Mouse (Mus musculus) hindbrain, embryonic 13.5 days (tissue): ENCODE data around the gene Chchd3. TPM values are rescaled to one million over a fixed set of nuclear protein-coding genes. Genes with fewer than 3 reads are reported as not detected.

Source experiments
- ATAC-seq: fragments of 200-750 bp; cut with Nextera tagmentation; 2 replicates; pipeline ENCODE4 v1.8.0; 2017; ENCODE audit warnings: moderate TSS enrichment; ENCODE audit not compliant: low FRiP score
- H3K27ac ChIP-seq: fragments of 300-500 bp; sonication (generic); 2 replicates; pipeline ENCODE4 v1.5.1; 2015; ENCODE audit warnings: inconsistent platforms, mild to moderate bottlenecking, moderate library complexity
- H3K27me3 ChIP-seq: fragments of 300-500 bp; sonication (generic); 2 replicates; pipeline ENCODE4 v1.6.1; 2015; ENCODE audit warnings: mild to moderate bottlenecking, inconsistent platforms
- H3K36me3 ChIP-seq: fragments of 300-500 bp; sonication (generic); 2 replicates; pipeline ENCODE4 v1.6.1; 2015; ENCODE audit warnings: mild to moderate bottlenecking, inconsistent platforms
- H3K4me1 ChIP-seq: fragments of 300-500 bp; sonication (generic); replicated peaks from 2 replicates; pipeline ENCODE4 v1.6.1; 2015; ENCODE audit warnings: inconsistent platforms
- H3K4me2 ChIP-seq: fragments of 300-500 bp; sonication (generic); 2 replicates; pipeline ENCODE4 v1.6.1; 2015; ENCODE audit warnings: inconsistent platforms, mild to moderate bottlenecking, moderate library complexity
- H3K4me3 ChIP-seq: fragments of 300-500 bp; sonication (generic); 2 replicates; pipeline ENCODE4 v1.5.1; 2015; ENCODE audit warnings: mild to moderate bottlenecking, inconsistent platforms
- H3K9ac ChIP-seq: fragments of 300-500 bp; sonication (generic); 2 replicates; pipeline ENCODE4 v1.6.1; 2015; ENCODE audit warnings: mild to moderate bottlenecking, inconsistent platforms
- H3K9me3 ChIP-seq: fragments of 300-500 bp; sonication (generic); 2 replicates; pipeline ENCODE4 v1.6.1; 2016; ENCODE audit warnings: inconsistent platforms
- WGBS: fragments of 180-500 bp; shearing (Covaris S2); methylation state at CpG from one replicate; pipeline ENCODE4 v1.1.7; 2015; 5-methylcytosine and 5-hydroxymethylcytosine counted together
- polyA plus RNA-seq: library from polyadenylated mRNA; unstranded; fragments of >200 nt; fragmentation: Nextera tagmentation; extraction: Ambion mirVana; gene quantifications from 2 replicates; pipeline ENCODE4 v1.2.1, GENCODE M21; 2015

Gene Chchd3
- polyA plus RNA-seq, 1 experiment from 2014 or later: 108 TPM

DNA sequence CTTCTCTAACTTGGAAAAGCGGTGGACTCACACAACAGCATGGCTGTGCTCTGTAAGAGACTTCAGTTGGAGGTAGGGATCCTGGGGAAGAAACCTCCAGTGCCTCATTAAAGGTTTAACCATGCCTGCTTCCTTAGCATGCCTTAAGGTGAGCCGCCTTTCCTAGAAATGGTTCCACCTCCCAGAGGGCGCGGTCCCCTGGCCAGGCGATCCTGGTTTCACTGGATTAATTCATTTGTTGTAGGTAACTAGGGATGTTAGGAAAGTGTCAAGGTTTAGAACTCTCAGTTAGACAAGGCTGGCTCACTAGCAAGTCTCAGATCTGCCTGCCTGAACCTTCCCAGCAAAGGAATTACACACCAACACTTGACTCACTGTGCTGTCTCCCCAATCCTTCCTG is 273.9 kb downstream of the Chchd3 start:
- no peak overlapping the region for H3K4me3 ChIP-seq
- WGBS: 100% methylated on average over 5 of the region's 5 CpGs
- 0 out of 2 replicates have a peak, but pooled peaks cover 2% of the 10 kb centered on the region for H3K4me1 ChIP-seq
- no peak overlapping the region for H3K9ac ChIP-seq
- no peaks in the 10 kb centered on the region for H3K27me3 ChIP-seq
- H3K4me2 ChIP-seq: no peak overlapping the region
- H3K36me3 ChIP-seq: peaks cover 3% of the 10 kb centered on the region; the same call in 1 of the 2 replicates
- no peaks in the 10 kb centered on the region for H3K9me3 ChIP-seq
- ATAC-seq: no peak
- H3K27ac ChIP-seq: no peak overlapping the region

DNA sequence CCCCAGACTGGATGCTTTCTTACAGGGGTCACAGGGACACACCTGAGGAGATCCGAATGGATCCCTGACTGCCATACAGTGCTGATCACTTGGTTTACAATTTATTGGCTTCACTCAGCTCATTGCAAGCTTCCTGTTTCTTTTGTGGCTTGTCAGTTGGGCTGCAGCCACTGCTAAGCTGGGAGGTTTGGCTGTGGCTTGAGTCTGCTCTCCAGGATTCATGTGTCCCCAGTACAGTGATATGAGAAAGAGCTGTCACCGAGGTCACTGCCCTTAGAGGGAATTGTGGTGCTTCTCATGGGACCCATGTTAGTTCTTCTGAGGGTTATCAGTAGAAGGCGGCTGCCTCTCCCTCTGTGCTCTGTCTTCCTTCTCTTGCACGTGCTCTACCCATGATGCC is 277.0 kb downstream of the Chchd3 start:
- WGBS: 90% methylated on average over 4 of the region's 4 CpGs
- Histone ChIP-seq H3K4me1 (peaks cover 9% of the 10 kb centered on the region; the same call in 1 of the 2 replicates), H3K27ac (no peak overlapping the region), H3K27me3 (no peaks in the 10 kb centered on the region), H3K9me3 (no peaks in the 10 kb centered on the region), H3K4me2 (no peak overlapping the region), H3K9ac (no peak overlapping the region), H3K36me3 (no peaks in the 10 kb centered on the region), H3K4me3 (no peak overlapping the region)
- ATAC-seq: no peak

DNA sequence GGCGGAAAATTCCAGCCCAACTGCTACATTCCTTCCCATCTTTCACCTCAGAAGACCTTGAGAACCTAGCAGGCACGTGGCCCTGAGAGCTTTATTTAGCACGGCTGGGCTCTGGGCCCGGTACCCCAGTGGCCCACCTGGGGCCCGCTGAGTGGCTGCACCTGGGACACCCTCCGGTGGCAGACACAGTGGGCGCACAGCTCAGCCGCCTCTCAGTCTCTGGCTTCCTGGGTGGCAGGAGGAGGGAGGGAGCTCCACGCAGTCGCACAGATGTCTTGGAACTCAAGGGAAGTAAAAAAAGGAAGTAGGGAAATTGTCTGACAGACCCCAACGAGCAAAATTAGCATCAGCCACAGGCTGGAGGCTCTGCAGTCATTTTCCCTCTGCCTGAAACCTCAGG is 279.5 kb downstream of the Chchd3 start:
- peaks cover 13% of the 10 kb centered on the region for H3K4me1 ChIP-seq
- no peak for ATAC-seq
- H3K36me3 ChIP-seq: no peaks in the 10 kb centered on the region
- WGBS: 34% methylated on average over 11 of the region's 11 CpGs
- H3K4me3 ChIP-seq: no peak overlapping the region
- no peak overlapping the region for H3K27ac ChIP-seq
- no peaks in the 10 kb centered on the region for H3K9me3 ChIP-seq
- no peaks in the 10 kb centered on the region for H3K27me3 ChIP-seq
- no peak overlapping the region for H3K4me2 ChIP-seq
- H3K9ac ChIP-seq: peak overlapping the region; percentile 2; the same call in 1 of the 2 replicates

DNA sequence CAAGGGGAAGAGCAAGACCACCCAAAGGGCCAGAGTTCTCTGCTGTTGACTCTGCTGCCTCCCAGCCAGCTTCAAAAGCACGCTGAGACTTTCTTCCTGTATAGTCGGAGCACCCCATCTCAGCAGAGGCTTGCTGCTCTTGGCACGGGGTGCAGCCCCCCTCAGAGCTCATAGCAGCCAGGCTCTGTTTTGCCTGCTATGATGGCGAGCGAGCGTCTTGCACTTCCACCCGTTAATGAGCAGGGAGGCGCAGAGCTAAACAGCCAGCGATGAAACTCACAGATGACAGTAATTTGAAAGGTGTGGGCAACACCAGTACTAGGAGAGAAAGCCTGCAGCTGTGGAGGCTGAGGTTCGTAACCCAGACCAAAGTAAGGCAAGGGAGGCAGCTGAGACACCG is 283.7 kb downstream of the Chchd3 start:
- H3K4me1 ChIP-seq: peaks cover 13% of the 10 kb centered on the region
- H3K27me3 ChIP-seq: no peaks in the 10 kb centered on the region
- 66% methylated on average over 11 of the region's 11 CpGs for WGBS
- no peak for ATAC-seq
- no peak overlapping the region for H3K9ac ChIP-seq
- no peak overlapping the region for H3K4me3 ChIP-seq
- no peak overlapping the region for H3K27ac ChIP-seq
- H3K9me3 ChIP-seq: no peaks in the 10 kb centered on the region; the same call in 1 of the 2 replicates
- no peaks in the 10 kb centered on the region for H3K36me3 ChIP-seq
- H3K4me2 ChIP-seq: no peak overlapping the region

DNA sequence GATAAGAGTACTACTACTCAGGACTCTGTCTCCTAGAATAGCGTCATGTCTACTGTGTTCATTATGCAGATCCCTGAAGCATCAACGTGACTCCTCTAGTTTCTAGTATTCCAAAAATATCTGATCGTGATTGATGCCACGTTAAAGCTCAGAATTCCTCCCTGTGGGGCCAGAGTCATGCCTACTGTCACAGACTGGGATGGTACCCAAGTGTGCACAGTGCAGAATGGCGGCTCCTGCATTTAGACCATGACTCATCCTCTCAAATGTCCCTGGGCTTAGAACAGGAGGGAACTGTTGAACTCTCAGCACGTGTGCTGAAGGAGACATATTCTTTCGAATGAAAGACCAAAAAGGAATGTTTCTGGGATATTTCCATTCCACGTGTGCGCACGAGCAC is 305.5 kb downstream of the Chchd3 start:
- no peak overlapping the region for H3K27ac ChIP-seq
- no peak for ATAC-seq
- no peak overlapping the region for H3K4me3 ChIP-seq
- no peaks in the 10 kb centered on the region for H3K36me3 ChIP-seq
- no peaks in the 10 kb centered on the region for H3K9me3 ChIP-seq
- H3K9ac ChIP-seq: no peak overlapping the region
- no peak overlapping the region for H3K4me2 ChIP-seq
- H3K27me3 ChIP-seq: no peaks in the 10 kb centered on the region
- WGBS: 87% methylated on average over 10 of the region's 10 CpGs
- no peaks in the 10 kb centered on the region for H3K4me1 ChIP-seq

DNA sequence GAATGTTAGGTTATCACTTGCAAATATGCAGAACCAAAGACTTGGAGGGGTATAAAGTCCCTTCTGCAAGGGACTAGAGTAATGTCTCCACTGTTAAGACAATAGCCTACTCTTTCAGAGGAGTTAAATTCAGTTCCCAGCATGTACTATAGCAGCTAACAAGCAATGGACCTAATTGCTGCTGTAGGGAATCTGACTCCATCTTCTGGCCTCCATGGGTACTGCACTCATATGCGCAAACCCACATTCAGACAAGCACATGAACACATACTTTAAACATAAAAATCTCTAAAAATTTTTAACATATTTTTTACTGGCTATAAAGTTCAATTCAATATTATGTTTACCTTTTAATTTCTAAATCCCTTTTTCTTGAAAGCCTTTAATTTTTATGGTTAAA is 310.2 kb downstream of the Chchd3 start:
- Histone ChIP-seq H3K36me3 (no peaks in the 10 kb centered on the region), H3K9me3 (no peaks in the 10 kb centered on the region), H3K4me1 (no peaks in the 10 kb centered on the region), H3K4me3 (no peak overlapping the region), H3K27me3 (no peaks in the 10 kb centered on the region), H3K9ac (no peak overlapping the region), H3K4me2 (no peak overlapping the region), H3K27ac (no peak overlapping the region)
- WGBS: 94% methylated on average over 1 of the region's 1 CpGs
- ATAC-seq: no peak

DNA sequence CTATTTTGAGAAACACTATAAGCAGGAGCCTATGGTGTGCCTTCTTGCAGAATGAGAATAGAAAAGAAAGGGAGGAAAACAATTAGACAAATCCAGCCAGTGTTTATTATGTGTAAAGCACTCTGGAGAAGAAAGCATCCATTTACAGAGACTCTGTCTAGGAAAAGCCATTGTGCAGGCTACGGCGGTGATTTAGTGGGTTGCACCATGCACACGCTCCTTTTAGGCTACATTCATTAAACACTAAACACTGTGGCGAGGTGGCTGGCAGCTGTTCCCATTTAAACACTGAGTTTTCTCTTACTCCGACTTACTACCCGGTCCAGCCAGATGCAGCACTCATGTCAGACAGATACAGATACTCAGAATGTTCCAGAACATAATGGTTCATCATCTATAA is 311.3 kb downstream of the Chchd3 start:
- 57% methylated on average over 6 of the region's 6 CpGs for WGBS
- H3K9ac ChIP-seq: no peak overlapping the region
- H3K9me3 ChIP-seq: no peaks in the 10 kb centered on the region
- no peak overlapping the region for H3K27ac ChIP-seq
- no peaks in the 10 kb centered on the region for H3K27me3 ChIP-seq
- ATAC-seq: no peak
- no peak overlapping the region for H3K4me2 ChIP-seq
- H3K4me3 ChIP-seq: no peak overlapping the region
- no peaks in the 10 kb centered on the region for H3K4me1 ChIP-seq
- no peaks in the 10 kb centered on the region for H3K36me3 ChIP-seq

DNA sequence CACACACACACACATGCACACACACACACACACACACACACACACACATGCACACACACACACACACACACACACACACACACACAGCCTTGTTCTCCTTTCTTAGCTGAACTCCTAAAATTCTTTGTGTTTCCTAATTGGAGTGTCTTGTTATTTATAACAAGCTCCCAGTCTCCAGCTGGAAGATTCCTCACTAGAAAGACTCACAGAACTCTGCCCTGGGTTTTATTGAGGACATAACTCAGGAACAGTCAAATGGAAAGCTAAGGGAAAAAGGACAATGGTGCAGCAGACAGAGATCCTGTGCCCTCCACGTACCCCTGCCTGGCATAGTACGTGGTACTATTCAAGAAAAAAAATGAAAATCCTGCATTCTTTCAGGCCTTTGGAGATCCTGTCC is 312.7 kb downstream of the Chchd3 start:
- Histone ChIP-seq H3K27ac (no peak overlapping the region), H3K4me2 (no peak overlapping the region), H3K36me3 (no peaks in the 10 kb centered on the region), H3K27me3 (no peaks in the 10 kb centered on the region), H3K4me1 (no peaks in the 10 kb centered on the region), H3K9ac (no peak overlapping the region), H3K9me3 (no peaks in the 10 kb centered on the region), H3K4me3 (no peak overlapping the region)
- ATAC-seq: no peak
- 74% methylated on average over 2 of the region's 2 CpGs for WGBS

Other genes starting within 250 kb of the Chchd3 start
- gene Exoc4, start 188.8 kb upstream of the Chchd3 start, polyA plus RNA-seq: 51.1 and 52.2 TPM in 2 replicates